Mouse (Mus musculus) adrenal gland, adult 10 weeks (tissue): ENCODE results near the gene Dbndd2. TPM values are rescaled to one million over a fixed set of nuclear protein-coding genes. Genes with fewer than 3 reads are reported as not detected.

Source experiments
- polyA plus RNA-seq: library from polyadenylated mRNA; stranded (reverse); fragments of 350-450 nt; fragmentation: Illumina TruSeq; extraction: RNeasy Lipid Tissue Mini Kit (QIAGEN cat#74804); gene quantifications from one replicate; pipeline ENCODE4 v1.2.3, GENCODE M21; 2014; ENCODE audit warnings: low read depth, low replicate concordance

Gene Dbndd2
- 3.4 TPM for polyA plus RNA-seq

DNA sequence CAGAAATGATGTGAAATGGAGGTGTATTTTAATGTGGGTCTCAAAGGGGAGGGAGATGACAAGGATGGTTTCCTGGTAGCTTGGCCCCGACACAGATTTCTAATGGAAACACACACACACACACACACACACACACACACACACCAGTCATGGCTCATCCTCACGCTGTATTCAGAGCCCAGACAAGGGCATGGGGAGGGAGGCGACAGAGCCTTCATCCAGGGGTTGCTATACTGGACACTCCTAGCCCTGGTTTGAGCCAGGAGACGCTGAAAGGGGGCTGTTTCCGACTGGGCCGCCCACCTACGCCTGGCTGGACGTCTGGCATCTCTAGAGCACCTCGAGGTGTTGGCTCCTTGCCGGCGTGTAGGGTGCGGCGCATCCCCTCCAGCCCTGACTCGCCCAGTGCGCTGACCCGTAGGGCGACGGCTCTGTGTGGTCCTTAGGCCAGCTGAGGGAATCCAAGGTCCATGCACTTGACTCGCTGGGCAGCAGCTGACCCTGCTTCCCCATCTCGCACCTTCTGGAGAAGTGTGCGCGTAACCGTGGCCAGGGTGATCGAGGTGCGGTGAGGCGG is at the start of gene Dbndd2:
Gene Dbndd2, plus strand, starts transcription at position 426 of the 577 bp plus-strand sequence.

DNA sequence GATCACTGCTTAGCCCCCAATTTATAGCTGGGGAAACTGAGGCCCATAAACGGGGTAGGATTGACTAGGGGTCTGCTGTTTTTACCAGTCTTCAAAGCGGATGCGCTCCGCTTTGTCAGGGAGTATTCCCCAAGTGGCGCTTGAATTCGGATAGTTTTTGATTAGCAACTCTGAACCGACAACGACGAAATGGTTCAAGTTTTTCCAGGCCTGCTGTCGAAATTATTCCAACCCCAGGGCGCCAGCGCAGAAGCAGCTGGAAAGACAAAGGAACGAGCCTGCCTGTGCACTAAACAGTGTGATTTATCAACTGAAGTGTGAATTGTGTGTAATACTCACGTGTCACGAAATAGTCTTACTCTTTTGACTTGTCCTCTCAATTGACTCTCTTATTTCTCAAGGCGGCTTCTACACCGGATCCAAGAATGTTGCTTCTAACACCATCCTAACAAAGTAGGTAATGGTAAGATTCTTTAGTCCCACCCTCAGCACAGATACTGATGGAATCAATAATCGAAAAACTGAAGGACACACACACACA is 42.4 kb upstream of the Dbndd2 start, which contains the start of gene Sdc4:
Gene Sdc4, minus strand, starts transcription at position 428 of the 541 bp plus-strand sequence.

DNA sequence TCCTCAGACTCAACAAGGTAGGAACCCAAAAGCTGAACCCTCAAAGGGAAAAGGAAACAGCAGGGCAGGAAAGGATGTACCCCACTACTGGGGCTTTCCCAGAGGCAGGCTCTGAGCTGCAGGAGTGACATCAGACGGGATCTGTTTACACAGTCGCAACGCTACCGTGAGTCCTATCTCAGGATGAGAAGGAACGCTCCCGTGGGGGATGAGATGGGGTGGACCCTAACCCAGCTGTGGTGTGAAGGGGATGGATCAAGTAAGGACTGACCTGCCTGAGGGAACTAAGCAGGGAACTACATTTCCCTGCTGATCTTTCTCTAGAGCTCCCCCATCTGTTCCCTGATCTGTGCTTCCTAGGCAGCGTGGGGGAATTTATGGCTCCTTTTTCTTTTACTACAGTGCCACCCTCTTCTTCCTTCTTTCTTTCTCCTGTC is 29.0 kb upstream of the Dbndd2 start, which contains the start of gene Sys1:
Gene Sys1, plus strand, starts transcription at position 101 of the 437 bp plus-strand sequence.

GRCm38 (mm10) chr2:164460745-164461551 is 25.0 kb upstream of the Dbndd2 start, which contains the start of gene Gm20458:
Gm20458 (plus strand) TSS chr2:164460967.

DNA sequence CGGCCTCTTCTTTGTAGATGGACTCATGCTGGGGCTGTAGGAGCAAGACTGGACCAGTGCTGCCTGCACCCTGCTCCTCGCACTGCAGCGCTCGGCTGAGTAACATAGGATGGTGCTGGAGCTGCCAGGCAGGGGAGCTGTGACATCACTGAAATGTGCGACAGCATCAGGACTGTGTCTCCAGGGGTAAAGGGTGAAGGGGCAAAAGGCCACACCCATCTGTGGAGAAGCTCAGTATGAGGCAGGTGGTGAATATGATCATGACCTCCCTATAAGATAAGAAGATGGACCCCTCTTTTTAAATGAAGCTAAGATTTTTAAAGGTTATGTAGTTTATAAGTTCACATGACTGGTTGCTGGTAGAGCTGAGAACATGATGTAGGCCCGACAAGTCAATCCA is 12.3 kb upstream of the Dbndd2 start, which contains the start of gene Trp53tg5:
Gene Trp53tg5, minus strand, starts transcription at position 101 of the 400 bp plus-strand sequence.

DNA sequence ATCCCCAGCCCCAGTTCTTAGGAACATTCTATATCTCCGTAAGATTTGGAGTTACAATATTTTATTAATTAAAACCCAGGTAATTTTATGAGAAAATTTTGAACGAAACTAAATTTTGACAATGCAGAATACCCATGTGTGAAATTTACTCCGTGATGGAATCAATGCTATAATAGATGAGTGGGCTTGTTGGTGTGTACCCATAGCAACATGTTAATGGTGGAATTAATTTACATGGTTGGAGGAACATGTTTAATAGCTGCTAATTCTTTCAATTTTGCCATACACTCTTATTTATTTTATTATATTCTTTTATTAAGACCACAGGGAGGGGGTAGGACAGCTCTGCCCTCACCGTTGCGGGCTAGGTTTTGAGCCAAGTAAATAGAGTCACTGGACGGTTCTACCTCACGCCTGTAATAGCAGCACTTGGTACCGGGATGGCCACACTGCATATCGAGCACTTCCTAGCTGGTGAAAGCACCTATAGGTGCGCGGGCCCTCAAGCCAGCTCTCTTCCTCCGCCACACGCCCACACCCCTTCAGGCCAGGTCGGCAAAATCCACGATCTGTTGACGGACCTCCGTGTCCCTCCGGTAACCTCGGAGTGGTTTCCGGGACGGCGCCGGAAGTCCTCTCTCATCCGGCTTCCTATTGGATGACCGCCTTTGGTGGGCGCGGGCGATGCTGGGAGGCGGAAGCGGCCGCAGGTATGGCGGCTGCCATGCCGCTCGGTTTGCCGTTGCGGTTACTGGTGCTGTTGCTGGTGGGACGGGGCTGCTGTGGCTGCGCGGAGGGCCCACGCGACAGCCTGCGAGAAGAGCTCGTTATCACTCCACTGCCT is 11.2 kb downstream of the Dbndd2 start, which contains the start of gene Pigt:
Gene Pigt, plus strand, starts transcription at position 674 of the 844 bp plus-strand sequence.

Other genes starting within 250 kb of the Dbndd2 start
- not detected for gene Svs2, start 247.6 kb upstream of the Dbndd2 start, polyA plus RNA-seq
- not detected for gene Svs3b, start 229.5 kb upstream of the Dbndd2 start, polyA plus RNA-seq
- not detected for gene Svs4, start 207.6 kb upstream of the Dbndd2 start, polyA plus RNA-seq
- not detected for gene Svs3a, start 196.8 kb upstream of the Dbndd2 start, polyA plus RNA-seq
- gene Svs6, start 169.4 kb upstream of the Dbndd2 start, polyA plus RNA-seq = not detected
- not detected for gene Svs5, start 153.4 kb upstream of the Dbndd2 start, polyA plus RNA-seq
- not detected for gene Slpi, start 97.0 kb upstream of the Dbndd2 start, polyA plus RNA-seq
- not detected for gene Rbpjl, start 83.0 kb upstream of the Dbndd2 start, polyA plus RNA-seq
- gene Matn4, start 80.9 kb upstream of the Dbndd2 start, polyA plus RNA-seq = not detected
- gene Sdc4, start 42.2 kb upstream of the Dbndd2 start, polyA plus RNA-seq = 55.2 TPM
- gene Sys1, start 29.1 kb upstream of the Dbndd2 start, polyA plus RNA-seq = 7.6 TPM
- not detected for gene Gm20458, start 25.1 kb upstream of the Dbndd2 start, polyA plus RNA-seq
- not detected for gene Trp53tg5, start 12.4 kb upstream of the Dbndd2 start, polyA plus RNA-seq
- gene Pigt, start 11.4 kb downstream of the Dbndd2 start, polyA plus RNA-seq = 7.0 TPM
- not detected for gene Wfdc2, start 76.3 kb downstream of the Dbndd2 start, polyA plus RNA-seq
- not detected for gene Spint3, start 87.4 kb downstream of the Dbndd2 start, polyA plus RNA-seq
- not detected for gene Wfdc6a, start 99.3 kb downstream of the Dbndd2 start, polyA plus RNA-seq
- gene Eppin, start 107.5 kb downstream of the Dbndd2 start, polyA plus RNA-seq = not detected
- not detected for gene Wfdc6b, start 127.4 kb downstream of the Dbndd2 start, polyA plus RNA-seq
- not detected for gene Wfdc8, start 127.5 kb downstream of the Dbndd2 start, polyA plus RNA-seq
- gene Wfdc16, start 152.7 kb downstream of the Dbndd2 start, polyA plus RNA-seq = not detected
- gene Wfdc10, start 169.9 kb downstream of the Dbndd2 start, polyA plus RNA-seq = not detected
- gene Wfdc9, start 170.5 kb downstream of the Dbndd2 start, polyA plus RNA-seq = not detected
- gene Wfdc11, start 188.0 kb downstream of the Dbndd2 start, polyA plus RNA-seq = not detected
- gene Wfdc13, start 199.0 kb downstream of the Dbndd2 start, polyA plus RNA-seq = not detected
- gene Spint4, start 212.4 kb downstream of the Dbndd2 start, polyA plus RNA-seq = not detected
- not detected for gene Spint5, start 229.2 kb downstream of the Dbndd2 start, polyA plus RNA-seq